Mouse (Mus musculus): ENCODE data around the gene Dnajb5. TPM values are rescaled to one million over a fixed set of nuclear protein-coding genes. Genes with fewer than 3 reads are reported as not detected.
"Not testable (repeated sequence)": the region's sequence is repeated elsewhere in the genome, so short reads cannot be mapped to it uniquely, and the experiment has no call there.

Dnajb5 gene
- polyA plus RNA-seq, 1 experiment from 2014 or later = 26.0 TPM

- H3K9ac ChIP-seq; H3K27ac ChIP-seq; ATAC-seq (ENCODE audit: low FRiP score); H3K4me2 ChIP-seq; H3K4me3 ChIP-seq (replicated peaks); H3K27me3 ChIP-seq; H3K4me1 ChIP-seq; H3K9me3 ChIP-seq: not testable (repeated sequence)
- WGBS = 94% methylated on average over 8 of the region's 8 CpGs
- peaks cover 72% of the 10 kb centered on the region for H3K36me3 ChIP-seq (replicated peaks)
These were observed 30.9 kb downstream of the Dnajb5 start for GRCm38 (mm10) chr4:42980467-42980866.

- H3K9me3 ChIP-seq = no peaks in the 10 kb centered on the region
- H3K36me3 ChIP-seq (replicated peaks) = peaks cover 97% of the 10 kb centered on the region
- H3K4me2 ChIP-seq = no peak overlapping the region
- 77% methylated on average over 1 of the region's 1 CpGs for WGBS
- no peak overlapping the region for H3K9ac ChIP-seq
- no peak for ATAC-seq (ENCODE audit: low FRiP score)
- no peaks in the 10 kb centered on the region for H3K27me3 ChIP-seq
- H3K4me3 ChIP-seq (replicated peaks) = no peak overlapping the region
- no peak overlapping the region for H3K27ac ChIP-seq
- H3K4me1 ChIP-seq = no peaks in the 10 kb centered on the region
These were observed 38.7 kb downstream of the Dnajb5 start for GRCm38 (mm10) chr4:42988296-42988695.

GRCm38 (mm10) chr4:42998022-42998421 lies 48.4 kb downstream of the Dnajb5 start:
- Histone ChIP-seq H3K9me3 (no peaks in the 10 kb centered on the region), H3K4me1 (peaks cover 20% of the 10 kb centered on the region), H3K27ac (no peak overlapping the region), H3K4me2 (peak overlapping the region; percentile 88), H3K9ac (peak overlapping the region; percentile 95; the same call in 1 of the 2 replicates), H3K27me3 (no peaks in the 10 kb centered on the region), H3K4me3 (replicated peaks) (peak overlapping the region; percentile 93), H3K36me3 (replicated peaks) (peaks cover 31% of the 10 kb centered on the region)
- ATAC-seq (ENCODE audit: low FRiP score) = no peak
- WGBS = 73% methylated on average over 2 of the region's 2 CpGs

- Histone ChIP-seq H3K27ac (peak overlapping the region; percentile 100), H3K4me1 (peaks cover 20% of the 10 kb centered on the region), H3K27me3 (no peaks in the 10 kb centered on the region), H3K9ac (peak overlapping the region; percentile 95), H3K36me3 (replicated peaks) (peaks cover 24% of the 10 kb centered on the region), H3K9me3 (no peaks in the 10 kb centered on the region), H3K4me2 (peak overlapping the region; percentile 88), H3K4me3 (replicated peaks) (peak overlapping the region; percentile 93)
- ATAC-seq (ENCODE audit: low FRiP score) = peak; percentile 80
- under 1% methylated on average over 51 of the region's 51 CpGs for WGBS
These were observed 50.0 kb downstream of the Dnajb5 start for GRCm38 (mm10) chr4:42999451-43000140.

GRCm38 (mm10) chr4:43000141-43000986 lies 50.8 kb downstream of the Dnajb5 start, which contains the start of gene Vcp:
TSS of gene Vcp (minus strand) at chr4:43000507.
- Histone ChIP-seq H3K4me2 (peak within 1 kb of the TSS; percentile 88), H3K4me1 (peaks cover 20% of the 10 kb centered on the region), H3K9ac (peak within 1 kb of the TSS; percentile 95), H3K27ac (peak within 1 kb of the TSS; percentile 100), H3K36me3 (replicated peaks) (peaks cover 23% of the 10 kb centered on the region), H3K4me3 (replicated peaks) (peak within 1 kb of the TSS; percentile 93)
- ATAC-seq (ENCODE audit: low FRiP score) = peak; percentile 98
- under 1% methylated on average over 47 of the region's 56 CpGs for WGBS
- not testable (repeated sequence) for H3K27me3 ChIP-seq, H3K9me3 ChIP-seq

GRCm38 (mm10) chr4:43001272-43001671 lies 51.7 kb downstream of the Dnajb5 start:
- Histone ChIP-seq H3K9me3 (no peaks in the 10 kb centered on the region), H3K9ac (no peak overlapping the region), H3K4me1 (peaks cover 20% of the 10 kb centered on the region), H3K4me2 (no peak overlapping the region), H3K27me3 (no peaks in the 10 kb centered on the region), H3K4me3 (replicated peaks) (no peak overlapping the region), H3K27ac (peak overlapping the region; percentile 100), H3K36me3 (replicated peaks) (peaks cover 16% of the 10 kb centered on the region)
- ATAC-seq (ENCODE audit: low FRiP score) = no peak
- 95% methylated on average over 2 of the region's 2 CpGs for WGBS

- WGBS = 82% methylated on average over 12 of the region's 12 CpGs
- H3K4me1 ChIP-seq = peaks cover 13% of the 10 kb centered on the region
- no peak for ATAC-seq (ENCODE audit: low FRiP score)
- no peaks in the 10 kb centered on the region for H3K27me3 ChIP-seq
- no peak overlapping the region for H3K27ac ChIP-seq
- H3K4me3 ChIP-seq (replicated peaks) = no peak overlapping the region
- peaks cover 22% of the 10 kb centered on the region for H3K36me3 ChIP-seq (replicated peaks)
- no peak overlapping the region for H3K4me2 ChIP-seq
- H3K9me3 ChIP-seq = no peaks in the 10 kb centered on the region
- H3K9ac ChIP-seq = no peak overlapping the region
These were observed 53.3 kb downstream of the Dnajb5 start for GRCm38 (mm10) chr4:43002756-43003439.

- Histone ChIP-seq H3K4me1 (peaks cover 14% of the 10 kb centered on the region), H3K4me3 (replicated peaks) (no peak overlapping the region), H3K9ac (no peak overlapping the region), H3K9me3 (no peaks in the 10 kb centered on the region), H3K27ac (no peak overlapping the region), H3K4me2 (no peak overlapping the region), H3K36me3 (replicated peaks) (peaks cover 22% of the 10 kb centered on the region), H3K27me3 (no peaks in the 10 kb centered on the region)
- 88% methylated on average over 3 of the region's 3 CpGs for WGBS
- no peak for ATAC-seq (ENCODE audit: low FRiP score)
These were observed 55.3 kb downstream of the Dnajb5 start for GRCm38 (mm10) chr4:43004951-43005350.

- no peak for ATAC-seq (ENCODE audit: low FRiP score)
- H3K27ac ChIP-seq = no peak overlapping the region
- no peak overlapping the region for H3K4me3 ChIP-seq (replicated peaks)
- peaks cover 14% of the 10 kb centered on the region for H3K4me1 ChIP-seq
- H3K27me3 ChIP-seq = no peaks in the 10 kb centered on the region
- H3K9ac ChIP-seq = no peak overlapping the region
- no peak overlapping the region for H3K4me2 ChIP-seq
- WGBS = 71% methylated on average over 2 of the region's 2 CpGs
- H3K36me3 ChIP-seq (replicated peaks) = peaks cover 22% of the 10 kb centered on the region
- no peaks in the 10 kb centered on the region for H3K9me3 ChIP-seq
These were observed 56.2 kb downstream of the Dnajb5 start for GRCm38 (mm10) chr4:43005765-43006164.

Other genes starting within 250 kb of the Dnajb5 start
- gene 4930578G10Rik, start 214.3 kb upstream of the Dnajb5 start, polyA plus RNA-seq (2016; fragmentation: Nextera tagmentation; extraction: Ambion mirVana) = 0.59 and 0.86 TPM in 2 replicates
- gene Ccl19, start 193.2 kb upstream of the Dnajb5 start, polyA plus RNA-seq (2016; fragmentation: Nextera tagmentation; extraction: Ambion mirVana) = not detected in 2 replicates
- gene Ccl21a, start 175.8 kb upstream of the Dnajb5 start, polyA plus RNA-seq (2016; fragmentation: Nextera tagmentation; extraction: Ambion mirVana) = not detected in 2 replicates
- gene Fam205a1, start 95.9 kb upstream of the Dnajb5 start, polyA plus RNA-seq (2016; fragmentation: Nextera tagmentation; extraction: Ambion mirVana) = not detected in 2 replicates
- 0.64 TPM in 1 of 2 replicates, not detected in the other for gene Gm12394, start 93.0 kb upstream of the Dnajb5 start, polyA plus RNA-seq (2016; fragmentation: Nextera tagmentation; extraction: Ambion mirVana)
- 1.4 and 2.3 TPM in 2 replicates for gene Fam205c, start 75.6 kb upstream of the Dnajb5 start, polyA plus RNA-seq (2016; fragmentation: Nextera tagmentation; extraction: Ambion mirVana)
- 4.2 and 5.4 TPM in 2 replicates for gene Phf24, start 33.2 kb upstream of the Dnajb5 start, polyA plus RNA-seq (2016; fragmentation: Nextera tagmentation; extraction: Ambion mirVana)
- gene 1700022I11Rik, start 19.8 kb downstream of the Dnajb5 start, polyA plus RNA-seq (2016; fragmentation: Nextera tagmentation; extraction: Ambion mirVana) = 0.85 and 1.1 TPM in 2 replicates
- gene Vcp, start 50.7 kb downstream of the Dnajb5 start, polyA plus RNA-seq (2016; fragmentation: Nextera tagmentation; extraction: Ambion mirVana) = 640 and 653 TPM in 2 replicates
- 21.6 and 26.7 TPM in 2 replicates for gene Fancg, start 60.7 kb downstream of the Dnajb5 start, polyA plus RNA-seq (2016; fragmentation: Nextera tagmentation; extraction: Ambion mirVana)
- 24.9 and 26.7 TPM in 2 replicates for gene Pigo, start 76.0 kb downstream of the Dnajb5 start, polyA plus RNA-seq (2016; fragmentation: Nextera tagmentation; extraction: Ambion mirVana)
- 308 and 324 TPM in 2 replicates for gene Stoml2, start 81.9 kb downstream of the Dnajb5 start, polyA plus RNA-seq (2016; fragmentation: Nextera tagmentation; extraction: Ambion mirVana)
- gene Fam214b, start 96.4 kb downstream of the Dnajb5 start, polyA plus RNA-seq (2016; fragmentation: Nextera tagmentation; extraction: Ambion mirVana) = 40.3 and 40.6 TPM in 2 replicates
- 25.3 and 25.5 TPM in 2 replicates for gene Unc13b, start 109.1 kb downstream of the Dnajb5 start, polyA plus RNA-seq (2016; fragmentation: Nextera tagmentation; extraction: Ambion mirVana)

Measured in forebrain, embryonic 12.5 days (tissue).